Comparison of ENCODE assay signal across 21 mouse cellular contexts in the genomic region with DNA sequence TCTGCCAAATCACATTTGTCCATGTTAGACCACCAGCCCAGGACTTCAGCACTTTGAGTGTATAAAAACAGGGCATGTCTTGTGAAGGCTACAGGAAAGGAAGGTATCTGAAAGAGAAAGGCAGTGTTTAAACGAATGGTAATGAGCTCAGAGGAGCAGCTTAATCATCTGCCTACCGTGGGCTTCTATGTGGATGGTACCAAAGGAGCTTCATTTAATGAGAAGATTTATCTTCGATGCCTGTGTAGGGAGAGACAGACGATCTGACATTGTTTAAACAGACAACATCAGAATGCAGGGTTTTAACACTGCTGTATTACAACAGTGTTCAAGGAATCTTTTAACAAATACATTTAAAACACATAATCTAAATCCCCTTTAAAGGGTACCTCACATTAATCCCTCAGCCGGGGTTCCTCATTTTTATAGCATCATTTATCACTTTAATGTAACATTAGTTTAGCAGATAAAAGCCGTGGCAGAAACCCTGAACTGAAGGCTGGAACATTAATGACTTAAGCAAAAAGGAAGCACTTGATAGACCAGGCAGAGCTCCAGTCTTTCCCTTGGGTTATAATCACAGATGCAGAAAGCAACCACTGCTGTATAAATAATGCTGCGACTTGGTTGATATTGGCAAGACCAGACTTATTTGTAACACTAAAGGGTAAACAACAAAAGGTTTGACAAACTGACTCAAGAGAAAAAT. TPM values are rescaled to one million over a fixed set of nuclear protein-coding genes. Genes with fewer than 3 reads are reported as not detected.
DNase-seq lines count a peak whose midpoint lies in the region; ATAC-seq lines count a peak whose summit lies in the region.
"Had no signal": no experiment of that assay in that cellular context is flagged by ENCODE, and none has a peak within 500 bp of the region (broad histone marks: within the 10 kb centered on the region; RNA-seq: fewer than 3 reads in every experiment).

No protein-coding gene starts in this region.

- no peaks in the 10 kb centered on the region for H3K27me3 ChIP-seq in kidney, embryonic 14.5 days (ENCODE audit: control insufficient read depth, insufficient read depth, low read length)
- H3K27me3 ChIP-seq in lung, embryonic 16.5 days (ENCODE audit: control insufficient read depth, insufficient read depth, low read depth, low read length) = no peaks in the 10 kb centered on the region
- H3K27me3 ChIP-seq in hindbrain, embryonic 13.5 days = no peaks in the 10 kb centered on the region

- H3K9me3 ChIP-seq in kidney, embryonic 14.5 days (ENCODE audit: control insufficient read depth, low read length) = no peaks in the 10 kb centered on the region
- no peaks in the 10 kb centered on the region for H3K9me3 ChIP-seq in lung, embryonic 16.5 days (ENCODE audit: control insufficient read depth, low read length)
- H3K9me3 ChIP-seq in hindbrain, embryonic 13.5 days = no peaks in the 10 kb centered on the region

- no peak overlapping the region for H3K27ac ChIP-seq in kidney, embryonic 14.5 days (ENCODE audit: low read depth, low read length)
- no peak overlapping the region for H3K27ac ChIP-seq in lung, embryonic 16.5 days (ENCODE audit: low read length)
- H3K27ac ChIP-seq in hindbrain, embryonic 13.5 days = peak overlapping the region; percentile 68
- H3K27ac ChIP-seq: heart, adult 2 months had no signal

- H3K36me3 ChIP-seq in kidney, embryonic 14.5 days (ENCODE audit: control insufficient read depth, insufficient read depth, low read length) = no peaks in the 10 kb centered on the region
- no peaks in the 10 kb centered on the region for H3K36me3 ChIP-seq in lung, embryonic 16.5 days (ENCODE audit: control insufficient read depth, insufficient read depth, low read length)
- no peaks in the 10 kb centered on the region for H3K36me3 ChIP-seq in hindbrain, embryonic 13.5 days

- 13% methylated on average over 7 of the region's 7 CpGs for WGBS in kidney, embryonic 14.5 days
- 23% methylated on average over 7 of the region's 7 CpGs for WGBS in lung, embryonic 16.5 days
- WGBS in hindbrain, embryonic 13.5 days = 24% methylated on average over 7 of the region's 7 CpGs

- no peak overlapping the region for H3K9ac ChIP-seq in kidney, embryonic 14.5 days (ENCODE audit: low read depth, low read length)
- H3K9ac ChIP-seq in lung, embryonic 16.5 days (ENCODE audit: low read length) = no peak overlapping the region
- no peak overlapping the region for H3K9ac ChIP-seq in hindbrain, embryonic 13.5 days

- H3K4me1 ChIP-seq in kidney, embryonic 14.5 days (ENCODE audit: control insufficient read depth, insufficient read depth, low read length) = no peaks in the 10 kb centered on the region; the same call in 1 of the 2 replicates
- H3K4me1 ChIP-seq in lung, embryonic 16.5 days (replicated peaks; ENCODE audit: control insufficient read depth, insufficient read depth, low read length) = no peaks in the 10 kb centered on the region
- peaks cover 13% of the 10 kb centered on the region for H3K4me1 ChIP-seq in hindbrain, embryonic 13.5 days (replicated peaks)

- ATAC-seq in kidney, embryonic 14.5 days (ENCODE audit: low FRiP score, low TSS enrichment) = peak; percentile 83; the same call in 1 of the 2 replicates
- ATAC-seq in lung, embryonic 16.5 days (ENCODE audit: low read depth) = 0 out of 2 replicates have a peak, but pooled peaks have one; percentile 23
- peak; percentile 62 for ATAC-seq in hindbrain, embryonic 13.5 days (ENCODE audit: low FRiP score)
- ATAC-seq: lung, postnatal 0 days had no signal

- no peak overlapping the region for H3K4me3 ChIP-seq in kidney, embryonic 14.5 days (ENCODE audit: low read length)
- H3K4me3 ChIP-seq in lung, embryonic 16.5 days (ENCODE audit: low read length) = no peak overlapping the region
- no peak overlapping the region for H3K4me3 ChIP-seq in hindbrain, embryonic 13.5 days
- H3K4me3 ChIP-seq: heart, adult 2 months had no signal

- intact Hi-C loops in left cerebral cortex, postnatal 14 days (cut with DNase I) = no loop called here

- H3K4me2 ChIP-seq in kidney, embryonic 14.5 days (replicated peaks; ENCODE audit: low read depth, low read length) = no peak overlapping the region
- H3K4me2 ChIP-seq in lung, embryonic 16.5 days (ENCODE audit: low read depth, low read length) = no peak overlapping the region
- H3K4me2 ChIP-seq in hindbrain, embryonic 13.5 days = peak overlapping the region; percentile 10

- no peak for DNase-seq in kidney, postnatal 10 days
- DNase-seq in lung, adult 18-20 months = no peak
- DNase-seq in mesoderm, embryonic 11.5 days (ENCODE audit: low read depth, low spot score) = peak; percentile 32
- no peak for DNase-seq in left cerebral cortex, postnatal 14 days (ENCODE audit: low spot score in 2 of 2)
- no peak for DNase-seq in cerebellum, postnatal 4 days (ENCODE audit: low spot score in 2 of 2)
- DNase-seq: heart, adult 2 months; heart, postnatal 10 days; right cerebral cortex, postnatal 14 days; thymus, postnatal 36 days had no signal

RNA-seq across cellular contexts. Expression of gene Tmem207, which starts 19.8 kb away (rescaled TPM):
- polyA plus RNA-seq in kidney, embryonic 14.5 days (2014; fragmentation: Nextera tagmentation; extraction: Ambion mirVana) = not detected in 2 replicates
- not detected in 2 replicates for polyA plus RNA-seq in lung, embryonic 16.5 days (2015; fragmentation: Nextera tagmentation; extraction: Ambion mirVana)
- 0.14 and 0.16 TPM in 2 replicates for polyA plus RNA-seq in hindbrain, embryonic 13.5 days (2015; fragmentation: Nextera tagmentation; extraction: Ambion mirVana)
- total RNA-seq in left cerebral cortex, postnatal 14 days (2021) = not detected
- total RNA-seq: common myeloid progenitor, adult 5-6 weeks; ES-E14; gastrocnemius, adult 8-10 months; heart, adult 2 months; heart, postnatal 10 days; left cerebral cortex, adult 18-20 months; monocyte, adult 5-6 weeks had no signal
- polyA plus RNA-seq: heart, adult 2 months; intestine, embryonic 14.5 days; limb, embryonic 14.5 days; lung, postnatal 0 days; testis, adult 2 months had no signal

RNA-seq across cellular contexts. Expression of gene Il1rap, which starts 35.2 kb away (rescaled TPM):
- polyA plus RNA-seq in kidney, embryonic 14.5 days (2014; fragmentation: Nextera tagmentation; extraction: Ambion mirVana) = 5.3 and 11.6 TPM in 2 replicates
- polyA plus RNA-seq in lung, embryonic 16.5 days (2015; fragmentation: Nextera tagmentation; extraction: Ambion mirVana) = 14.5 and 16.1 TPM in 2 replicates
- 7.8 and 7.9 TPM in 2 replicates for polyA plus RNA-seq in hindbrain, embryonic 13.5 days (2015; fragmentation: Nextera tagmentation; extraction: Ambion mirVana)
- 10 to 100 TPM; 27.6 TPM for total RNA-seq in left cerebral cortex, postnatal 14 days (2021)

Comparison
In these comparisons a context has a peak if more than half of its experiments do, and no peak if none do; other contexts are left out.
1. ATAC-seq: peak in every context shown above with its lines; median percentile 83 in kidney, embryonic 14.5 days; 62 in hindbrain, embryonic 13.5 days; 23 in lung, embryonic 16.5 days.